Mouse (Mus musculus) MEL (cell line): ENCODE measurements at regions not wholly inside any gene's neighbourhood (a gene's known extent, or its start where the extent isn't known, plus 50 kb on each side); places are given as distances from the start of the nearest gene placed in this dataset.

ENCODE experiments used
- DNase-seq: peaks from one replicate; pipeline ENCODE4 v3.0.0; 2011; ENCODE audit warnings: low read depth, low spot score
- H3K27ac ChIP-seq: 2 replicates; pipeline ENCODE4 v1.5.1; 2012; ENCODE audit warnings: low read depth, mild to moderate bottlenecking, control low read depth, low read length, moderate library complexity; ENCODE audit not compliant: control insufficient read depth
- H3K27me3 ChIP-seq, 2 experiments: fragments of 150-350 bp in 1 of 2; sonication (generic) in 1 of 2; 2 replicates each; pipeline ENCODE4 v1.6.1; 2012; ENCODE audit warnings: low read length in 2 of 2, mild to moderate bottlenecking in 2 of 2, improper control_type of control experiment in 1 of 2, moderate library complexity in 1 of 2; ENCODE audit not compliant: insufficient read depth in 2 of 2, control insufficient read depth in 1 of 2
- H3K36me3 ChIP-seq, 2 experiments: 2 replicates each; pipeline ENCODE4 v1.6.1; 2012 to 2014; ENCODE audit warnings: low read length in 2 of 2, improper control_type of control experiment in 1 of 2, inconsistent platforms in 1 of 2, mild to moderate bottlenecking in 1 of 2; ENCODE audit not compliant: insufficient read depth in 2 of 2, control insufficient read depth in 1 of 2
- H3K4me1 ChIP-seq, 2 experiments: fragments of 150-350 bp in 1 of 2; sonication (generic) in 1 of 2; 2 replicates each; pipeline ENCODE4 v1.6.1; 2012; ENCODE audit warnings: low read length in 2 of 2, improper control_type of control experiment in 1 of 2, mild to moderate bottlenecking in 1 of 2; ENCODE audit not compliant: insufficient read depth in 2 of 2, control insufficient read depth in 1 of 2
- H3K4me3 ChIP-seq, 2 experiments: fragments of 150-350 bp in 1 of 2; sonication (generic) in 1 of 2; 2 replicates each; pipeline ENCODE4 v1.5.1; 2012; ENCODE audit warnings: low read depth in 2 of 2, low read length in 2 of 2, mild to moderate bottlenecking in 2 of 2, moderate library complexity in 2 of 2, control low read depth in 1 of 2, improper control_type of control experiment in 1 of 2; ENCODE audit not compliant: control insufficient read depth in 1 of 2, insufficient read depth in 1 of 2
- H3K79me2 ChIP-seq: 2 replicates; pipeline ENCODE4 v1.6.1; 2012; ENCODE audit warnings: mild to moderate bottlenecking, low read length, moderate library complexity; ENCODE audit not compliant: control insufficient read depth, poor library complexity, insufficient read depth
- H3K9ac ChIP-seq: 2 replicates; pipeline ENCODE4 v1.6.1; 2012; ENCODE audit warnings: low read depth, mild to moderate bottlenecking, control low read depth, low read length, moderate library complexity; ENCODE audit not compliant: control insufficient read depth, poor library complexity, severe bottlenecking
- H3K9me3 ChIP-seq: fragments of 150-350 bp; sonication (generic); replicated peaks from 2 replicates; pipeline ENCODE4 v1.6.1; 2012; ENCODE audit warnings: mild to moderate bottlenecking, low read length, improper control_type of control experiment, moderate library complexity; ENCODE audit not compliant: insufficient read depth
- BHLHE40 ChIP-seq: IDR thresholded peaks from 2 replicates; pipeline ENCODE4 v1.6.1; 2012; ENCODE audit warnings: low read depth, mild to moderate bottlenecking, inconsistent platforms, low read length, improper control_type of control experiment, borderline replicate concordance
- EP300 ChIP-seq, 2 experiments: IDR thresholded peaks; 2 replicates each; pipeline ENCODE4 v1.6.1; 2011; ENCODE audit warnings: improper control_type of control experiment in 2 of 2, low read length in 2 of 2, low read depth in 1 of 2, mild to moderate bottlenecking in 1 of 2
- ETS1 ChIP-seq: IDR thresholded peaks from 2 replicates; pipeline ENCODE4 v1.6.1; 2012; ENCODE audit warnings: low read depth, mild to moderate bottlenecking, inconsistent platforms, low read length, improper control_type of control experiment, moderate library complexity
- GABPA ChIP-seq: IDR thresholded peaks from 2 replicates; pipeline ENCODE4 v1.6.1; 2012; ENCODE audit warnings: low read depth, mild to moderate bottlenecking, inconsistent platforms, low read length, improper control_type of control experiment, moderate library complexity
- HCFC1 ChIP-seq: IDR thresholded peaks from 2 replicates; pipeline ENCODE4 v1.6.1; 2012; ENCODE audit warnings: low read depth, mild to moderate bottlenecking, inconsistent platforms, low read length, improper control_type of control experiment, moderate library complexity
- MAX ChIP-seq: IDR thresholded peaks from 2 replicates; pipeline ENCODE4 v1.6.1; 2011; ENCODE audit warnings: low read length, improper control_type of control experiment
- MXI1 ChIP-seq: IDR thresholded peaks from 2 replicates; pipeline ENCODE4 v1.6.1; 2011; ENCODE audit warnings: mild to moderate bottlenecking, low read depth, low read length, improper control_type of control experiment
- NELFE ChIP-seq: IDR thresholded peaks from 2 replicates; pipeline ENCODE4 v1.6.1; 2011; ENCODE audit warnings: low read depth, low read length, improper control_type of control experiment
- POLR2AphosphoS2 ChIP-seq: IDR thresholded peaks from 2 replicates; pipeline ENCODE4 v1.6.1; 2011; ENCODE audit warnings: low read length, improper control_type of control experiment
- POLR2AphosphoS5 ChIP-seq: IDR thresholded peaks from 2 replicates; pipeline ENCODE4 v1.6.1; 2012; ENCODE audit warnings: low read depth, borderline replicate concordance, mild to moderate bottlenecking, inconsistent platforms, low read length, moderate library complexity, mixed read lengths
- RAD21 ChIP-seq: IDR thresholded peaks from 2 replicates; pipeline ENCODE4 v1.6.1; 2011; ENCODE audit warnings: mild to moderate bottlenecking, low read depth, low read length, improper control_type of control experiment
- SIN3A ChIP-seq: IDR thresholded peaks from 2 replicates; pipeline ENCODE4 v1.6.1; 2012; ENCODE audit warnings: low read length, improper control_type of control experiment, inconsistent platforms
- TBP ChIP-seq: IDR thresholded peaks from 2 replicates; pipeline ENCODE4 v1.8.0; 2011; ENCODE audit warnings: low read depth, low read length, improper control_type of control experiment
- UBTF ChIP-seq: IDR thresholded peaks from 2 replicates; pipeline ENCODE4 v1.6.1; 2012; ENCODE audit warnings: low read depth, mild to moderate bottlenecking, inconsistent platforms, low read length, improper control_type of control experiment, moderate library complexity, borderline replicate concordance; ENCODE audit not compliant: insufficient read depth
- USF1 ChIP-seq: IDR thresholded peaks from 2 replicates; pipeline ENCODE4 v1.6.1; 2014; ENCODE audit warnings: low read depth, mild to moderate bottlenecking, inconsistent platforms, low read length, improper control_type of control experiment, moderate library complexity
- USF2 ChIP-seq, 2 experiments: IDR thresholded peaks; 2 replicates each; pipeline ENCODE4 v1.6.1; 2011 to 2012; ENCODE audit warnings: improper control_type of control experiment in 2 of 2, low read length in 2 of 2, borderline replicate concordance in 1 of 2, inconsistent platforms in 1 of 2, low read depth in 1 of 2, mild to moderate bottlenecking in 1 of 2; ENCODE audit not compliant: insufficient read depth in 1 of 2
- ZKSCAN1 ChIP-seq: IDR thresholded peaks from 2 replicates; pipeline ENCODE4 v1.6.1; 2012; ENCODE audit warnings: low read depth, mild to moderate bottlenecking, inconsistent platforms, low read length, improper control_type of control experiment, moderate library complexity
- ZNF384 ChIP-seq: IDR thresholded peaks from 2 replicates; pipeline ENCODE4 v1.6.1; 2012; ENCODE audit warnings: low read depth, mild to moderate bottlenecking, inconsistent platforms, low read length, improper control_type of control experiment

- Histone ChIP-seq H3K4me1 (no peaks in the 10 kb centered on the region), H3K79me2 (no peaks in the 10 kb centered on the region), H3K9me3 (no peaks in the 10 kb centered on the region), H3K27me3 (no peaks in the 10 kb centered on the region), H3K9ac (no peak overlapping the region), H3K36me3 (no peaks in the 10 kb centered on the region), H3K4me3 (no peak overlapping the region), H3K27ac (no peak overlapping the region)
- no peak for DNase-seq
- TF ChIP-seq ETS1 (no peak), NELFE (no peak), SIN3A (no peak), MAX (no peak), GABPA (no peak), RAD21 (no peak), HCFC1 (no peak)
Measured at GRCm38 (mm10) chr16:76782656-76783055, 230.8 kb upstream of the Usp25 start.

- Histone ChIP-seq H3K79me2 (no peaks in the 10 kb centered on the region), H3K9ac (no peak overlapping the region), H3K36me3 (no peaks in the 10 kb centered on the region), H3K4me1 (no peaks in the 10 kb centered on the region), H3K27me3 (no peaks in the 10 kb centered on the region), H3K4me3 (no peak overlapping the region), H3K27ac (no peak overlapping the region), H3K9me3 (no peaks in the 10 kb centered on the region)
- no peak for DNase-seq
- TF ChIP-seq POLR2AphosphoS5 (no peak), EP300 (IDR thresholded peaks at IDR 0.05; ENCODE audit: low read depth in 1 of 2, low read length in 2 of 2) (no peak), MAX (no peak), TBP (no peak), BHLHE40 (no peak), POLR2AphosphoS2 (no peak), RAD21 (no peak), HCFC1 (no peak), MXI1 (no peak), ETS1 (no peak), ZKSCAN1 (no peak), ZNF384 (no peak), USF2 (IDR thresholded peaks at IDR 0.05; ENCODE audit: borderline replicate concordance in 1 of 2, insufficient read depth in 1 of 2, low read depth in 1 of 2, low read length in 2 of 2) (no peak), USF1 (no peak), UBTF (no peak), NELFE (no peak)
Measured at GRCm38 (mm10) chr16:76775790-76776189, 237.7 kb upstream of the Usp25 start.
